Mouse (Mus musculus): Measurements from ENCODE around the gene Hsd17b1.

- TF ChIP-seq EP300 (IDR thresholded peaks at IDR 0.05; ENCODE audit: low read depth) (no peak), CTCF (IDR thresholded peaks at IDR 0.05; ENCODE audit: low read depth) (no peak)
These were observed 25.3 kb upstream of the Hsd17b1 start for GRCm38 (mm10) chr11:101052751-101053473.
